In genomic region chr12:86825584-86826419, GRCm38 (mm10) we compare ENCODE assay signal across 7 mouse cellular contexts. TPM values are rescaled to one million over a fixed set of nuclear protein-coding genes. Genes with fewer than 3 reads are reported as not detected.
DNase-seq lines count a peak whose midpoint lies in the region; ATAC-seq and TF ChIP-seq lines count a peak whose summit lies in the region.

No protein-coding gene starts in this region.

- no peaks in the 10 kb centered on the region for H3K27me3 ChIP-seq in megakaryocyte, embryonic 14.5 days (replicated peaks)
- no peaks in the 10 kb centered on the region for H3K27me3 ChIP-seq in intestine, embryonic 15.5 days (replicated peaks)
- H3K27me3 ChIP-seq in midbrain, embryonic 10.5 days (ENCODE audit: low read depth, poor library complexity, severe bottlenecking) = peaks cover 25% of the 10 kb centered on the region

- no peak for TF ChIP-seq CTCF in bone marrow, adult 2 months (IDR thresholded peaks at IDR 0.05; ENCODE audit: control insufficient read depth, insufficient read depth, low read length)

- peaks cover 81% of the 10 kb centered on the region for H3K4me1 ChIP-seq in megakaryocyte, embryonic 14.5 days
- H3K4me1 ChIP-seq in bone marrow, adult 2 months (ENCODE audit: control insufficient read depth, insufficient read depth, low read length) = peaks cover 14% of the 10 kb centered on the region
- peaks cover 44% of the 10 kb centered on the region for H3K4me1 ChIP-seq in intestine, embryonic 15.5 days (replicated peaks)
- peaks cover 81% of the 10 kb centered on the region for H3K4me1 ChIP-seq in midbrain, embryonic 10.5 days

- H3K4me2 ChIP-seq in intestine, embryonic 15.5 days (replicated peaks) = no peak overlapping the region

- no peak overlapping the region for H3K9ac ChIP-seq in intestine, embryonic 15.5 days

- DNase-seq in midbrain, embryonic 10.5 days (ENCODE audit: low spot score) = no peak
- no peak for DNase-seq in layer of hippocampus, adult 18-20 months (ENCODE audit: low spot score in 2 of 2)
- no peak for DNase-seq in urinary bladder, adult 2 months (ENCODE audit: low spot score)

- WGBS in bone marrow, adult 2 months = 37% methylated on average over 6 of the region's 6 CpGs
- WGBS in intestine, embryonic 15.5 days = 53% methylated on average over 6 of the region's 6 CpGs
- WGBS in midbrain, embryonic 10.5 days = 52% methylated on average over 6 of the region's 6 CpGs

- TF ChIP-seq POLR2A in bone marrow, adult 2 months (IDR thresholded peaks at IDR 0.05; ENCODE audit: borderline replicate concordance, control insufficient read depth, low read depth, low read length) = no peak

- no peaks in the 10 kb centered on the region for H3K9me3 ChIP-seq in megakaryocyte, embryonic 14.5 days
- H3K9me3 ChIP-seq in intestine, embryonic 15.5 days = no peaks in the 10 kb centered on the region
- H3K9me3 ChIP-seq in midbrain, embryonic 10.5 days (replicated peaks) = no peaks in the 10 kb centered on the region

- ATAC-seq in megakaryocyte, adult 5-6 weeks (ENCODE audit: poor library complexity, severe bottlenecking) = no peak
- ATAC-seq in intestine, embryonic 15.5 days = no peak

- H3K4me3 ChIP-seq in megakaryocyte, embryonic 14.5 days (replicated peaks) = peak overlapping the region; percentile 14
- no peak overlapping the region for H3K4me3 ChIP-seq in bone marrow, adult 2 months (replicated peaks; ENCODE audit: control insufficient read depth, low read depth, low read length)
- H3K4me3 ChIP-seq in intestine, embryonic 15.5 days (replicated peaks) = no peak overlapping the region
- 0 out of 2 replicates have a peak overlapping the region, but pooled peaks have one; percentile 38 for H3K4me3 ChIP-seq in midbrain, embryonic 10.5 days

- peak overlapping the region; percentile 52 for H3K27ac ChIP-seq in bone marrow, adult 2 months (ENCODE audit: control insufficient read depth, insufficient read depth, low read depth, low read length, poor library complexity)
- H3K27ac ChIP-seq in intestine, embryonic 15.5 days = peak overlapping the region; percentile 95
- peak overlapping the region; percentile 91 for H3K27ac ChIP-seq in midbrain, embryonic 10.5 days (replicated peaks)

- H3K36me3 ChIP-seq in megakaryocyte, embryonic 14.5 days (replicated peaks; ENCODE audit: low read length) = peaks cover 11% of the 10 kb centered on the region
- no peaks in the 10 kb centered on the region for H3K36me3 ChIP-seq in intestine, embryonic 15.5 days
- H3K36me3 ChIP-seq in midbrain, embryonic 10.5 days = no peaks in the 10 kb centered on the region

RNA-seq across cellular contexts. Expression of gene Irf2bpl, which starts 58.8 kb away (rescaled TPM):
- polyA plus RNA-seq in megakaryocyte, embryonic 14.5 days (2012; ENCODE audit: insufficient read depth, low replicate concordance) = 32.7 and 46.2 TPM in 2 replicates
- total RNA-seq in megakaryocyte, adult 5-6 weeks (2015) = 3.0 and 3.6 TPM in 2 replicates
- total RNA-seq in megakaryocyte, adult 5-6 weeks (2017) = 1.4 and 3.5 TPM in 2 replicates
- polyA plus RNA-seq in bone marrow, adult 2 months (2011; ENCODE audit: insufficient read depth, insufficient read length, low replicate concordance, missing spikeins) = 1.7 and 3.4 TPM in 2 replicates
- polyA plus RNA-seq in intestine, embryonic 15.5 days (2015; fragmentation: Nextera tagmentation; extraction: Ambion mirVana) = 19.6 and 22.4 TPM in 2 replicates
- 28.6 and 39.6 TPM in 2 replicates for polyA plus RNA-seq in midbrain, embryonic 10.5 days (2016; fragmentation: Nextera tagmentation; extraction: Ambion mirVana)
- total RNA-seq in layer of hippocampus, adult 18-20 months (2021) = 10 to 100 TPM; 76.4 to 76.9 TPM
- polyA plus RNA-seq in urinary bladder, adult 2 months (2012; rRNA removed) = 29.6 and 38.2 TPM in 2 replicates

Comparison
In these comparisons a context has a peak if more than half of its experiments do, and no peak if none do; other contexts are left out.
1. H3K4me3 ChIP-seq: peak in megakaryocyte, embryonic 14.5 days (single experiment) and midbrain, embryonic 10.5 days (single experiment); none in bone marrow, adult 2 months (single experiment) and intestine, embryonic 15.5 days (single experiment).
2. Peak in every context shown above with its lines, with median percentiles within 50 percentile points of each other: H3K27ac ChIP-seq.